Mouse (Mus musculus): ENCODE results near the gene S100a10.

DNA sequence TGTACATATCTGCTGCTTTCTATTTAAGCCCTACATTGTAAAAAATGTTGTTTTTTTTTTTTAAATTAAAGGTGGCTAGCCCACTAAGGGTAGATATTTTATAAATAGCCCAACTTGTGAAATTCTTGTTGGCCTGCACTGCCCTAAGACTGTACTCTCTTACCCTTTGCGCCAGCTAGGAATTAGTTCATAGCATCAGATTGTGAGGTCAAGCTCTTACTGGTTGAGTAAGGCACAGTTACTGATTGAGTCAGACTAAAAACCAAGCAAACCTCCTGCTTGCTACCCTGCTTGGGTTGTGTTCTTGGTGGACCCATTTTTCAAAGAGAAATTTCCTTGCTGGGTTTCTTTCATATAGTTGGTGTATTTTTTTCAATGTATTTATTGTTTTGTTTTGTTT lies 43.1 kb upstream of the S100a10 start:
- TF ChIP-seq CTCF (IDR thresholded peaks at IDR 0.05; ENCODE audit: extremely low read depth, insufficient read depth, low read length) (no peak), POLR2A (IDR thresholded peaks at IDR 0.05; ENCODE audit: extremely low read depth, insufficient read depth, low read length) (no peak)

All from cortical plate, adult 2 months (tissue).